Mouse (Mus musculus): ENCODE results near the gene Rpl10-ps3.

Rpl10-ps3 gene

GRCm38 (mm10) chr9:50311036-50311545, 33.7 kb downstream of the Rpl10-ps3 start:
- no peak for DNase-seq (ENCODE audit: low read depth, low spot score)

DNA sequence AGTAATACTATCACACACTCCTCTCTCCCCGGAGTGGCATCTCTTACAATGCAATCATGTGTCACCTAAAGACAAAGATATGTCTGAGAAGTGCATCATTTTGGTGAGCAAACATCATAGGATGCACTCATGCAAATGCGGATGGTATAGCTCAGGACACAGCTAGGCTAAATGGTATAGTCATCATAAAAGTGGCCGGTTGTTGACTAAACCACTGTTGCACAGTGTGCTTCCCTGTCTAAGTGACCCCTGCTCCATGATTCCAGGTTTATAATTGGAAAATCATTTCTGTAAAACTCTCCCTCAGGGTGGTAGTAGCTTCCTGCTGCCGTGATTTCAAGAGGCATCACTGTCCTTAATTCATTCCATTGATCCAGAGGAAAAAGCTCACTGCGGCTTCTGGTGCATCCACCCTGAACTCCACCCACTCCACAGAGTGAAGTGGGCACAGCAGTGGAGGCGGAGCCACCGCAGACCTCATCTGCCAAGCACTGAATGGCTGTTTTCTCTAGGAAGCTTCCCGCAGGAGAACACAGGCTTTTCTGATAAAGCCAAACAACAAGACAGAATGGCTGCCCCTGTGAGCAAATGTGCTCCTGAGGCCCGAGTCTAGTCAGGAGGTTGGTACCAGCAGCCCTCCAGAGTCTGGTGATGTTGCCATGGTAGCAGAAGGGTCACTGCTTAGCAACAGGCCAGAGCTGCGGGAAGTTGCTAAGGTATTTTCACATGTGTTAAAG, 38.9 kb downstream of the Rpl10-ps3 start:
- no peak for DNase-seq (ENCODE audit: low read depth, low spot score)

DNA sequence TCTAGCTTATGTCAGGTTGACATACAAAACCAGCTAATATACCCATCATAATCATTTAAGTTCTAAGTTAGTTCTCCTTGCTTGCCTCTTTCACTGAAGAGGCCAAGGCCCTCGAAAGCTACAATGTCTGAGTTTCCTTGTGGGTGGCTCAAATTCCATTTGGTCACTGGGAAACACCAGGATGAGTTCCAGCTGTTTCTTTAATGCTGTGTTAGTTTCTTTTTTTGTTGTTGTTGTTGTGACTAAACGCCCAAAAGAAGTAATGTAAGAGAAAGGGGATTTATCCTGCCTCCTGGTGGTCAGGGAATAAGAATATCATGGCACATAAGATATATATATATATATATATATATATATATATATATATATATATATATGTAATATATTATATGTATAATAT, 39.7 kb downstream of the Rpl10-ps3 start:
- DNase-seq (ENCODE audit: low read depth, low spot score), result no peak

- no peak for DNase-seq (ENCODE audit: low read depth, low spot score)
Measured at GRCm38 (mm10) chr9:50304004-50304403, 40.8 kb downstream of the Rpl10-ps3 start.

DNA sequence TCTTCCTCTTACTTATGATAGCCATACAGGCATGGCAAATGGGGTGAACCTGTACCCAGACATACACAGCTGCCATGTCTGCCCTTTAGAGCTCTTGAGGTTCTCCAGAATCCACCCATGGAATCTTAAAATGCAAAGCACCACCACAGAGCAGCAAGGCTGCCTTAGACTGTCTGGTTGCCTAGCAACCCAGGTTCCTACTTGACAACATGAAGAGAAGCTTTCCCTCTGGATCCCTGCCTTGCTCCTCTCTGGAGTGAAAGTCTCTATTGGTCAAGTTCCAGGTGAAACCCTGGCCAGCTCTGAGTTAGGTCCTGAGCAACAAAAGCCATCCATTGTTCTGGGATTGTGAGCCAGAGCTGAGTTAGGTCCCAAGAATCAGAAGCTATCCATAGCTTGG, 43.0 kb downstream of the Rpl10-ps3 start:
- DNase-seq (ENCODE audit: low read depth, low spot score), result no peak

DNA sequence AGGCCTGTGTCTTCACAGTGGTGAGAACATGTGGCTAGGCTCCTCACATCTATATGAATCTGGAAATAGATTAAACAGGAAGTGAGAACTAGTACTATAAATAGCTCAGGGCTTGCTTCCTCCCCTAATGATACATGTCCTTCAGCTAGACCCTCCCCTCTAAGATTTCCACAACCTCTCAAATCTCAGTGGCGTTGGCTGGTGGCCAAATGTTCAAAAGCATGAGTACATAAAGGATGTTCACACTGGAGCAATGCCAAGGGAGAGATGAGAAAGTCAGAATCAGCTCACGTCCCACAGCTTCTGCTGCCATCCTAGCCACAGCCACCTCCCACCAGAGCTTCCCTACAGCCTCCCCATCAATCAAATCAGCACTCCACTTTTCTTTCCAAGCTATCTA, 46.4 kb downstream of the Rpl10-ps3 start:
- peak; percentile 13 for DNase-seq (ENCODE audit: low read depth, low spot score)

Measured in CD4-positive helper T cell, adult 2 months (primary cell).